Mouse (Mus musculus) gastrocnemius, adult 2 months (tissue): ENCODE measurements around the gene Ifitm10. TPM values are rescaled to one million over a fixed set of nuclear protein-coding genes. Genes with fewer than 3 reads are reported as not detected.
"Not testable (repeated sequence)": the region's sequence is repeated elsewhere in the genome, so short reads cannot be mapped to it uniquely, and the experiment has no call there.

Experiments used
- DNase-seq: peaks from one replicate; pipeline ENCODE4 v3.0.0; 2022
- H3K27ac ChIP-seq: fragments of 200-600 bp; 2 replicates; pipeline ENCODE4 v1.8.1; 2022; ENCODE audit warnings: mild to moderate bottlenecking
- H3K4me3 ChIP-seq: fragments of 200-600 bp; 2 replicates; pipeline ENCODE4 v1.8.1; 2022; ENCODE audit warnings: mild to moderate bottlenecking, moderate library complexity
- CTCF ChIP-seq: fragments of 200-600 bp; IDR thresholded peaks from 2 replicates; pipeline ENCODE4 v1.8.1; 2022; ENCODE audit warnings: antibody characterized with exemption, mild to moderate bottlenecking, moderate library complexity
- intact Hi-C: fragments of 180-260 bp; cut with DNase I; formaldehyde crosslinking; loops from one replicate; pipeline ENCODE4 v1.15.1; 2025
- long read RNA-seq, 2 experiments: library from polyadenylated mRNA; stranded (forward); transcript quantifications; one replicate each; pipeline ENCODE4 v2.0.0; 2021
- total RNA-seq, 2 experiments: library from RNA; stranded (reverse); gene quantifications; 2 replicates each; pipeline ENCODE4 v1.2.3; 2021

Ifitm10 gene
- 1 to 10 TPM; 3.0 to 4.1 TPM for total RNA-seq
- long read RNA-seq, experiment 1, partial matches to known transcripts = 0 of 2 reads
- long read RNA-seq, experiment 1, other reads (novel, unspliced or antisense) = 1 of 2 reads
- long read RNA-seq, experiment 2, partial matches to known transcripts = 1 of 5 reads
- long read RNA-seq, experiment 2, other reads (novel, unspliced or antisense) = 0 of 5 reads

GRCm38 (mm10) chr7:142373641-142374412 is at the start of gene Ifitm10:
Gene Ifitm10 (minus strand): TSS chr7:142373753.
- Histone ChIP-seq H3K27ac (peak within 1 kb of the TSS; percentile 77), H3K4me3 (peak within 1 kb of the TSS; percentile 80)
- peak; percentile 39 for DNase-seq
- intact Hi-C loops = no loop called here
- TF ChIP-seq CTCF = no peak

GRCm38 (mm10) chr7:142421826-142422225 is 48.3 kb upstream of the Ifitm10 start:
- intact Hi-C loops = no loop called here
- H3K27ac ChIP-seq = no peak overlapping the region
- H3K4me3 ChIP-seq = no peak overlapping the region
- TF ChIP-seq CTCF = no peak
- DNase-seq = no peak

- TF ChIP-seq CTCF = no peak
- Histone ChIP-seq H3K4me3 (no peak overlapping the region), H3K27ac (no peak overlapping the region)
- no peak for DNase-seq
- intact Hi-C loops = no loop called here
These were observed 46.3 kb upstream of the Ifitm10 start for GRCm38 (mm10) chr7:142419887-142420286.

GRCm38 (mm10) chr7:142418679-142419078 is 45.1 kb upstream of the Ifitm10 start:
- intact Hi-C loops = no loop called here
- TF ChIP-seq CTCF = no peak
- H3K4me3 ChIP-seq = no peak overlapping the region
- no peak for DNase-seq
- H3K27ac ChIP-seq = no peak overlapping the region

- no peak for DNase-seq
- intact Hi-C loops = no loop called here
- TF ChIP-seq CTCF = no peak
- Histone ChIP-seq H3K4me3 (no peak overlapping the region), H3K27ac (no peak overlapping the region)
These were observed 44.5 kb upstream of the Ifitm10 start for GRCm38 (mm10) chr7:142418027-142418426.

GRCm38 (mm10) chr7:142416225-142416624 is 42.7 kb upstream of the Ifitm10 start:
- intact Hi-C loops = no loop called here
- Histone ChIP-seq H3K27ac (peak overlapping the region; percentile 80), H3K4me3 (no peak overlapping the region)
- TF ChIP-seq CTCF = no peak
- DNase-seq = no peak

- H3K27ac ChIP-seq = peak overlapping the region; percentile 80
- intact Hi-C loops = no loop called here
- no peak for TF ChIP-seq CTCF
- DNase-seq = no peak
- no peak overlapping the region for H3K4me3 ChIP-seq
These were observed 41.8 kb upstream of the Ifitm10 start for GRCm38 (mm10) chr7:142415314-142415713.

- no peak for TF ChIP-seq CTCF
- intact Hi-C loops = no loop called here
- DNase-seq = no peak
- Histone ChIP-seq H3K4me3 (no peak overlapping the region), H3K27ac (no peak overlapping the region)
These were observed 39.7 kb upstream of the Ifitm10 start for GRCm38 (mm10) chr7:142413285-142413684.

- intact Hi-C loops = no loop called here
- Histone ChIP-seq H3K27ac (no peak overlapping the region), H3K4me3 (no peak overlapping the region)
- TF ChIP-seq CTCF = no peak
- no peak for DNase-seq
These were observed 36.0 kb upstream of the Ifitm10 start for GRCm38 (mm10) chr7:142409603-142410002.

- TF ChIP-seq CTCF = no peak
- Histone ChIP-seq H3K4me3 (no peak overlapping the region), H3K27ac (no peak overlapping the region)
- intact Hi-C loops = no loop called here
- no peak for DNase-seq
These were observed 35.1 kb upstream of the Ifitm10 start for GRCm38 (mm10) chr7:142408686-142409085.

- intact Hi-C loops = no loop called here
- TF ChIP-seq CTCF = peak; percentile 19; the same call in 1 of the 2 replicates
- H3K27ac ChIP-seq = no peak overlapping the region
- no peak overlapping the region for H3K4me3 ChIP-seq
- no peak for DNase-seq
These were observed 34.4 kb upstream of the Ifitm10 start for GRCm38 (mm10) chr7:142407935-142408334.

- H3K4me3 ChIP-seq, DNase-seq, intact Hi-C loops, H3K27ac ChIP-seq: not testable (repeated sequence)
These were observed 31.6 kb upstream of the Ifitm10 start for GRCm38 (mm10) chr7:142405134-142405533.

GRCm38 (mm10) chr7:142403591-142403990 is 30.0 kb upstream of the Ifitm10 start:
- intact Hi-C loops = no loop called here
- DNase-seq = no peak
- no peak overlapping the region for H3K4me3 ChIP-seq
- no peak for TF ChIP-seq CTCF
- no peak overlapping the region for H3K27ac ChIP-seq

- no peak for TF ChIP-seq CTCF
- H3K4me3 ChIP-seq = no peak overlapping the region
- intact Hi-C loops = no loop called here
- H3K27ac ChIP-seq = no peak overlapping the region
- no peak for DNase-seq
These were observed 27.2 kb upstream of the Ifitm10 start for GRCm38 (mm10) chr7:142400750-142401142.
